Mouse (Mus musculus): ENCODE measurements around the gene Itgal. TPM values are rescaled to one million over a fixed set of nuclear protein-coding genes. Genes with fewer than 3 reads are reported as not detected.

Itgal gene
- polyA plus RNA-seq (2012; rRNA removed): 3.6 and 5.0 TPM in 2 replicates

DNA sequence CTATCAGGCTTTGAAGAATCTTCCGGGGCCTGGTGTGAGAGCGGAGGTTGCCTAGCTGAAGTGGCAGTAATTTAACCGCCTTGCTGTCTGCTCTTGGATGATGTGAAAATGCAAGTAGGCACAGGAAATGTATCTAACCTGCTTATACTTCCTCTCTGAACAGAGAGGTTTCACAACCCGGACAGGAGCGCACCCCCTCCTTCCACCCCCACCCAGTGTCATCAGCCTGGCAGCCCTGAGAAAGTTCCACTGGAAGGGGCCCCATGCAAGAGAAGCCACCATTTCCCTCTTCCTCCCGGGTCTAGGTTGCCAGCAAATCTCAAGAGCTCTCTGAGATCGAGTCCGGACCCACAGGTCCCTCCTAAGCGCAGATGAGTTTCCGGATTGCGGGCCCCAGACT lies at the start of gene Itgal:
TSS of gene Itgal (plus strand) at position 163 of the 400 bp plus-strand sequence.

DNA sequence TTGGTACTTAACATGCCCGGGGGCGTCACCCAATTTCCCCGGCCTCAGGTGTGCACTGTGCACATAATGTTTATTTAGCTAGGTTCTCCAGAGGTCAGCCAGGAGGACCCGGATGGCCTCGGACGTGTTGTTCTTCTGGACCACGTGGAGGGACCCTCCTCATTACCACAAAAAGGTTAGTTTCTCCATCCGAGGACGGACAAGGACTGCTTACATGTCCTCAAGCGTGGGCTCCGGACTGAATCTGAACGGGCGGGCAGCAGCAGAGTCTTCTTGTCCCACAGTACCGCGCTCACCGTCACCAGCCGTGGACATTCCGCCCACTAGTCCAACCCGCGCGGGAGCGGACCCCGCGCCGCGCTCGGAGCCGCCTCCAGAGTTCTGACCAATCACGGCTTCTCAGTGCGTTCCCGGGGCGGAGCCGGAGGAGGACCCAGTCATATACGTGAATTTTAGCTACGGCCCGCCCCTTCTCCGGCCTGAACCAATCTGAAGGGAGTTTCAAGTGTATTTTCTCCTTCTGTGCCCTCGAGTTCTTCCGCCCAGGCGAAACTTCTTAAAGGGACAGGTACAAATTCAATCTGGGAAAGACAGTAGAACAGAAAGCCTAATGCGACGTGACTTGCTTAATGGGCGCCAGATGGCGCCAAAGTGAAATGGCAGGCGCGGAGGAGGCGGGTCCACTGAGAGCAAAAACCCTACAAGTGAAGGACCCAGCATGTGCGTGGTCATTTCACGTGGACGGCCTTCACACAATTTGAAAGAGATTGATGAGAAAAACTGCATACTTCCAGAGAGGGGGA lies 35.5 kb upstream of the Itgal start, which contains the start of gene Dctpp1:
TSS of gene Dctpp1 (minus strand) at position 401 of the 803 bp plus-strand sequence.

DNA sequence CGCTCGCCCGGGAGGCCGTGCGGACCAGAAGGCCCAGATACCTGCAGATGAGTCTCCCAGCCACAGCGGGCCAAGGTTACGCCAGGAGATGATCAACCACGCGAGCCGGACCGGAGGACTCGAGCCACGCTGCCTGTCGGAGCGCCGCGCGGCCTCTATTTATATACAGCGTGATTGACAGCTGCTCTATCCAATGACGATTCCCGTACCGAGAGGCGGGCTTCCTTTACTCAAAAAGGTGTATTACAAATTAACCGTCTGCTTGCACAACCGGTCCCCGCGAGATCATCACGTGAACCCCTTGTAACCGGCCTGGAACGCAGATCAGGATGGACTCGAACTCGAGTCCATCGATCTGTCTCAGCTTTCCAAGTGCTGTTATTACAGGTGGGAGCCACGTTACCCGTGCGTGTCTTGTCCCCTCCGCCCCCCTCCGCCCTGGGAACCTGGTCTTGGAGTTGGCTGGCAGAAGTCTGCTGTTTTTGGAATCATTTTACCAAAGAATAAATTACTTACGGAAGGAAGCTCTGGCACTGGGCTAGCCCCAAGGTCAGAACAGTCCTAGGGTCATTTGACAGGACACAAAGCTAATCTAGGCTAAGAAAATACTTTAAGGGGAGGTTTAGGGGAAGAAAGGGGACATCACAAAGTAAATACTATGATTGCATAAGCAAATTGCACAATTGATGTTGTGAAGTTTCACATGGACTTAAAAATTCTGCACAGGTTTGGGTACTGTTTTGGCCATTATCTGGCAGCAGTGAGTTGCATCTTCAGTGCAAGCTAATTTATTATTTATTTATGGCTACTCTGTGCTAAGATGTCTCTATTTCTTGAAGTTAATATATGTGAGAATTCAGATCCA lies 21.9 kb upstream of the Itgal start, which contains the start of gene Sephs2:
TSS of gene Sephs2 (minus strand) at position 131 of the 865 bp plus-strand sequence.

DNA sequence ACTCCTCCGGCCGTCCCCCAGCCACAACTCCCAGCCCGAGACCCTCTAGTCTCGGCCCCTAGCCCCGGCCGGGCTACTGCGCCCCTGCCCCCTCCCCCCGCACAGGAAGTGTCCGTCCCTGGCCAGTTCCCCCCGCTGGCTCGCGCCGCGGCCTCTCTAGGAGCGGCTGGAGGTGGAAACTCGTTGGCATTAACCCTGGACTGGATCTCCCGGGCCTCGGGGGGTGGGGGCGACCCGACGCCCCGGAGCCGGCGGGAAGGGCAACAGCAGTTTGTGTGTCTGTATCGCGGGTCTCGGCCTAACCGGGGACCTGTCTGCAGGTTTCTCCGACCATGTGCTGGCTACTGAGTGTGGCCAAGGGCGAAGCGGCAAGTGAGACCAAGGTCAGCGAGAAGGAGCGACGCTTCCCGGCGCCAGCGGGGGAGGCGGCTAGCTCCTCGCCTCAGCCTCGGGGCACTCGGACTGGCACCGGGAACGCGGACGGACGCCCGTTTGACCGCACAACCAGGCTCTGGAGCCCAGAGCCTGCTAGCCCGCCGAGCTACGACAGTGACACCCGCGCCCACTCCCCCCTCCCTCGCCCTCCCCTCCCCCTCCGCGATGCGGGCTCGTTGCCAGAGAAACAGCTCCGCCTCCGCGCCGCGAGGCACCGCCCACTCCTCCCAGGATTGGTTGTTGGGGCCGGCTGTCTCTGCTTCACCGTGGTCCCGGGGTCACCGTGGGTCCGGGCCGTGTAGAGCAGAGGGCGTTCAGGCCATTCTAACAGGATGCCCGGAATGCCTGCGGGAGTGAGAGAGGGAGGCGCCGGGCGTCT lies 49.7 kb downstream of the Itgal start, which contains the start of gene Zfp768:
TSS of gene Zfp768 (minus strand) at position 78 of the 814 bp plus-strand sequence.

DNA sequence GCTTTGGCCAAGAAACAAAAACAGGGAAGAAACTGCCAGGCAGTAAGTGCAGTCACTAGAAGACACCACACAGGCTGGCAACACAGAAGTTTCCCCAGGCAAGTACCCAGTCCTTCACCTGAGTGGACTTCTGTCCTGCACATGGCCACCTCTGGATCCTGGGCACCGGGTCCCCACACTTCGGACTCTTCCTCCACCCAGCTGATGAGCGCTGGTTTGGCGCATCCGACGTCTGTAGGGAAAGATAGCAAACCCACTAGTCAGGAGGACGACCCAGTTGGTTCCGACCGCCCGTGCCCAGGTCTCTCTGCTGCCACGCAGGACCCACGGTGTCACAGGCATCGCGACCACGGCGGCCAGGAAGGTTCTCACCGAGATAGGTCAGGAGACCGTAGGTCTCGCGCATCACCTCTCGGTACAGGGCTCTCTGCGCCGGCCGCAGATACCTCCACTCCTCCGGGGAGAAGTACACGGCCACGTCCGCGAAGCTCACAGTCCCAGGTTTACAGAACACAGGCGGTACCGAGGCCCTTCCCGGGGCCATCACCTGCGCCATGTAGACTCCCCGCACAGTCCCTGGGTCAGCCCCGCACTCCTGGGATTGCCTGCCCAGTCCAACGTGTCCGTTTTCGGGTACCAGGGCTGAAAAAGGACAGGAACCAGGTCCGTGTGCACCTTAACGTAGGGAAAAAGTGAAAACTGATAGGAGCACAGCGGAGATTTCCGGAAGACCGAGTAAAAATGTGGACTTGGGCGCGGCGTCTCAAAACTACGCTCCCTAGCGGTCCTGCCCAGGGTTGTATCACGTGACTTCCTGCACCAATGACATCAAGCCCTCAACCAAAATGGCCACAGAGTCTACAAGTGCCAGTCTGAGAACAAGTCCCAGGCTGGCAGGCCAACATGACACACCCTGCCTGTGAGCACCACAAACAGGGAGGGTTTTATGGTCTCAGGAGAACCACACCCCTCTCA lies 79.5 kb downstream of the Itgal start, which contains the start of gene Zfp747:
TSS of gene Zfp747 (minus strand) at position 780 of the 975 bp plus-strand sequence.

Other genes with a start within 250 kb of the Itgal start
- gene Zg16, start 208.9 kb upstream of the Itgal start, polyA plus RNA-seq (2012; rRNA removed): 4,054 and 4,768 TPM in 2 replicates
- gene AI467606, start 204.9 kb upstream of the Itgal start, polyA plus RNA-seq (2012; rRNA removed): 21.2 and 21.4 TPM in 2 replicates
- gene Qprt, start 174.0 kb upstream of the Itgal start, polyA plus RNA-seq (2012; rRNA removed): 0.65 and 0.79 TPM in 2 replicates
- 1.9 and 2.2 TPM in 2 replicates for gene Spn, start 158.4 kb upstream of the Itgal start, polyA plus RNA-seq (2012; rRNA removed)
- gene Cd2bp2, start 100.2 kb upstream of the Itgal start, polyA plus RNA-seq (2012; rRNA removed): 17.7 and 20.8 TPM in 2 replicates
- 36.0 and 42.8 TPM in 2 replicates for gene Tbc1d10b, start 87.8 kb upstream of the Itgal start, polyA plus RNA-seq (2012; rRNA removed)
- gene Mylpf, start 87.4 kb upstream of the Itgal start, polyA plus RNA-seq (2012; rRNA removed): 0.43 and 0.79 TPM in 2 replicates
- gene Zfp553, start 63.2 kb upstream of the Itgal start, polyA plus RNA-seq (2012; rRNA removed): 12.1 and 13.0 TPM in 2 replicates
- gene Sept1, start 63.1 kb upstream of the Itgal start, polyA plus RNA-seq (2012; rRNA removed): 14.1 and 15.4 TPM in 2 replicates
- gene Zfp771, start 52.0 kb upstream of the Itgal start, polyA plus RNA-seq (2012; rRNA removed): 99.4 and 116 TPM in 2 replicates
- 67.0 and 72.9 TPM in 2 replicates for gene Dctpp1, start 35.6 kb upstream of the Itgal start, polyA plus RNA-seq (2012; rRNA removed)
- 34.1 and 39.1 TPM in 2 replicates for gene Sephs2, start 22.2 kb upstream of the Itgal start, polyA plus RNA-seq (2012; rRNA removed)
- gene Zfp768, start 49.3 kb downstream of the Itgal start, polyA plus RNA-seq (2012; rRNA removed): 50.1 and 52.5 TPM in 2 replicates
- 13.0 and 13.4 TPM in 2 replicates for gene Zfp747, start 79.8 kb downstream of the Itgal start, polyA plus RNA-seq (2012; rRNA removed)
- gene 9130019O22Rik, start 90.9 kb downstream of the Itgal start, polyA plus RNA-seq (2012; rRNA removed): 4.5 and 4.7 TPM in 2 replicates
- gene E430018J23Rik, start 97.4 kb downstream of the Itgal start, polyA plus RNA-seq (2012; rRNA removed): 9.8 and 10.4 TPM in 2 replicates
- gene Zfp764, start 110.6 kb downstream of the Itgal start, polyA plus RNA-seq (2012; rRNA removed): 7.7 and 7.9 TPM in 2 replicates
- 24.4 and 29.7 TPM in 2 replicates for gene Zfp688, start 125.8 kb downstream of the Itgal start, polyA plus RNA-seq (2012; rRNA removed)
- 4.1 and 4.6 TPM in 2 replicates for gene Zfp689, start 152.9 kb downstream of the Itgal start, polyA plus RNA-seq (2012; rRNA removed)
- 75.9 and 78.1 TPM in 2 replicates for gene Prr14, start 163.4 kb downstream of the Itgal start, polyA plus RNA-seq (2012; rRNA removed)
- 24.0 and 34.3 TPM in 2 replicates for gene Fbrs, start 182.9 kb downstream of the Itgal start, polyA plus RNA-seq (2012; rRNA removed)
- 19.2 TPM in 2 replicates for gene Srcap, start 215.7 kb downstream of the Itgal start, polyA plus RNA-seq (2012; rRNA removed)
- gene Gm42715, start 223.3 kb downstream of the Itgal start, polyA plus RNA-seq (2012; rRNA removed): 9.9 and 12.4 TPM in 2 replicates

Data from colon, adult 2 months (tissue).